Mouse (Mus musculus) megakaryocyte-erythroid progenitor cell, adult 5-6 weeks (primary cell): ENCODE measurements around the gene Olfr582. TPM values are rescaled to one million over a fixed set of nuclear protein-coding genes. Genes with fewer than 3 reads are reported as not detected.

Experiments used
- ATAC-seq: replicated peaks from 2 replicates; pipeline ENCODE4 v1.8.0; 2016; ENCODE audit warnings: mild to moderate bottlenecking, inconsistent platforms; ENCODE audit not compliant: severe bottlenecking, poor library complexity, low FRiP score, low TSS enrichment
- total RNA-seq, 2 experiments: library from RNA; stranded (forward) in 1 of 2; stranded (reverse) in 1 of 2; fragments of 200-1000, 215-1000 nt in 1 of 2; fragments of >200 nt in 1 of 2; fragmentation: Nextera tagmentation in 1 of 2; gene quantifications; 2 replicates each; pipeline ENCODE4 v1.2.3; 2014 to 2017

Gene Olfr582
- total RNA-seq (2014; fragmentation: Nextera tagmentation) (not detected in 2 replicates), total RNA-seq (2017) (not detected in 2 replicates)

DNA sequence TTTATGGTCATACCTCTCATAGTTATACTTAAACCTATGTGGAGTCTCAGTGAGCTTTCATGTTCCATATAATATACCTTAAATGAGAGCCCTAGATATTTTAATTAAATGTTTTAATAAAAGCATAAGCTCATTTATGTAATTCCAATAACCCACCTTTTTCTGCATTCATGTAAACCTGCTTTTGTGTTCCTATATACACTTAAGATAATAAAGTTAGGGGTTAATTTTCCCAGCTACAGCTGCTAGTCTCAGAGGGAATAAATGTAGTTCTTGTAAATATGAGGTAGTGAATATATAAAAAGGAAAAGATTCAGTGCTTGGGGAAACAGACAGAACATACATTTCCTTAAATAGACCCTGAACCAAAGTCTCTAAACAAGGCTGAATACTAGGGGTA lies at the start of gene Olfr582:
Olfr582 (plus strand) TSS at position 301 of the 400 bp plus-strand sequence.
- ATAC-seq = no peak

DNA sequence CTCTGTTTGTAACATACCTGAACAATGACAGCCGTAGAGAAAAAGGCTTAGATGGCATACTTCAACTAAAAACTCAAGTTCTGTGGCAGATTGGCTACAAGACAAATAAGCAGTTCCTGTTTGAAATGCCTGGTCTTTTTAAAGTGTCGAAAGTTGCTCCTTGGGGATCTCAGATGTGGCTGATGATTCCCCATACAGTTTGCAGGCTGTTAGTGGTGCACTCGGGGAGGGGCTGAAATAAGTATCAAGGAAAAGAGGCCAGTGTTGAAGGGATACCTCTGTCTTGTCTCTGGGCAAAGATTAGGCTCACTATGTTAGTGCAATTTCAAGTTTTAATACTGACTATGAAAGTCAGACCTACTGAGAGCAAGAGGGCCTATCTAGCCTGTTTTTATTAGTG lies 48.6 kb upstream of the Olfr582 start, which contains the start of gene Olfr578:
Olfr578 (minus strand) TSS at position 101 of the 400 bp plus-strand sequence.
- ATAC-seq = no peak

DNA sequence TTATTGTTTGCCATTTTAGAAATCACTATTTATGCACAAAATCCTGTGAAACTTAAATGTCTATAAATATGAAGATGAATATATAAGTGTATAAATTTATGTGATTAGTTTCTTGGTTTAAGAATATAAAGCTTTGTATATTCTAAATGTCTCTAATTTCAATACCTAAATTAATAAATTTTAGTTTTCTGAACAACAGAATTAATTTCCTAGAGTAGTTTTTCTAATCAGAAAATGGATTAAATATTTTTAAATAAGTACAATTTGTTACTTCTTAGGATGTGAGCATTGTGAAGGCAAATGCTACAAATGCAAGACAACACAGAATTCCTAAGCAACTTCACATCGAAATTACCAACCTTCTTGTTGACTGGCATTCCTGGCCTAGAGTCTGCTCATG lies 13.2 kb downstream of the Olfr582 start, which contains the start of gene Olfr583:
Olfr583 (plus strand) TSS at position 301 of the 400 bp plus-strand sequence.
- ATAC-seq = no peak

DNA sequence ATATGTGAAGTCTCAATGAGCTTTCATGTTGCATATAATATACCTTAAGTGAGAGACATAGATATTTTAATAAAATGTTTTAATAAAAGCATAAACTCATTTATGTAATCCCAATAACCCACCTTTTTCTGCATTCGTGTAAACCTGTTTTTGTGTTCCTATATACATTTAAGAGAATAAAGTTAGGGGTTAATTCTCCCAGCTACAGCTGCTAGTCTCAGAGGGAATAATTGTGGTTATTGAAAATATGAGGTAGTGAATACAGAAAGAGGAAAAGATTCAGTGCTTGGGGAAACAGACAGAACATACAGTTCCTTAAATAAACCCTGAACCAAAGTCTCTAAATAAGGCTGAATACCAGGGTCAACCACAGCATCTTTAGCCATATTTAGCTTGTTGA lies 43.8 kb downstream of the Olfr582 start, which contains the start of gene Olfr584:
Olfr584 (plus strand) TSS at position 301 of the 400 bp plus-strand sequence.
- ATAC-seq = no peak

Other genes starting within 250 kb of the Olfr582 start
- gene Olfr564, start 234.5 kb upstream of the Olfr582 start, total RNA-seq (2014; fragmentation: Nextera tagmentation) = not detected in 2 replicates
- gene Olfr564, start 234.5 kb upstream of the Olfr582 start, total RNA-seq (2017) = not detected in 2 replicates
- gene Olfr566, start 179.3 kb upstream of the Olfr582 start, total RNA-seq (2014; fragmentation: Nextera tagmentation) = not detected in 2 replicates
- not detected in 2 replicates for gene Olfr566, start 179.3 kb upstream of the Olfr582 start, total RNA-seq (2017)
- not detected in 2 replicates for gene Olfr568, start 160.9 kb upstream of the Olfr582 start, total RNA-seq (2014; fragmentation: Nextera tagmentation)
- gene Olfr568, start 160.9 kb upstream of the Olfr582 start, total RNA-seq (2017) = not detected in 2 replicates
- gene Olfr569, start 147.1 kb upstream of the Olfr582 start, total RNA-seq (2014; fragmentation: Nextera tagmentation) = not detected in 2 replicates
- not detected in 2 replicates for gene Olfr569, start 147.1 kb upstream of the Olfr582 start, total RNA-seq (2017)
- not detected in 2 replicates for gene Olfr570, start 143.4 kb upstream of the Olfr582 start, total RNA-seq (2014; fragmentation: Nextera tagmentation)
- gene Olfr570, start 143.4 kb upstream of the Olfr582 start, total RNA-seq (2017) = not detected in 2 replicates
- gene Olfr571, start 120.5 kb upstream of the Olfr582 start, total RNA-seq (2014; fragmentation: Nextera tagmentation) = not detected in 2 replicates
- gene Olfr571, start 120.5 kb upstream of the Olfr582 start, total RNA-seq (2017) = not detected in 2 replicates
- not detected in 2 replicates for gene Olfr572, start 113.6 kb upstream of the Olfr582 start, total RNA-seq (2014; fragmentation: Nextera tagmentation)
- not detected in 2 replicates for gene Olfr572, start 113.6 kb upstream of the Olfr582 start, total RNA-seq (2017)
- gene Olfr573-ps1, start 95.4 kb upstream of the Olfr582 start, total RNA-seq (2014; fragmentation: Nextera tagmentation) = not detected in 2 replicates
- gene Olfr573-ps1, start 95.4 kb upstream of the Olfr582 start, total RNA-seq (2017) = not detected in 2 replicates
- not detected in 2 replicates for gene Olfr574, start 89.6 kb upstream of the Olfr582 start, total RNA-seq (2014; fragmentation: Nextera tagmentation)
- gene Olfr574, start 89.6 kb upstream of the Olfr582 start, total RNA-seq (2017) = not detected in 2 replicates
- not detected in 2 replicates for gene Olfr575, start 79.2 kb upstream of the Olfr582 start, total RNA-seq (2014; fragmentation: Nextera tagmentation)
- gene Olfr575, start 79.2 kb upstream of the Olfr582 start, total RNA-seq (2017) = not detected in 2 replicates
- not detected in 2 replicates for gene Olfr576, start 75.4 kb upstream of the Olfr582 start, total RNA-seq (2014; fragmentation: Nextera tagmentation)
- not detected in 2 replicates for gene Olfr576, start 75.4 kb upstream of the Olfr582 start, total RNA-seq (2017)
- gene Olfr577, start 62.1 kb upstream of the Olfr582 start, total RNA-seq (2014; fragmentation: Nextera tagmentation) = not detected in 2 replicates
- not detected in 2 replicates for gene Olfr577, start 62.1 kb upstream of the Olfr582 start, total RNA-seq (2017)
- gene Olfr578, start 48.7 kb upstream of the Olfr582 start, total RNA-seq (2014; fragmentation: Nextera tagmentation) = not detected in 2 replicates
- not detected in 2 replicates for gene Olfr578, start 48.7 kb upstream of the Olfr582 start, total RNA-seq (2017)
- gene Olfr583, start 13.3 kb downstream of the Olfr582 start, total RNA-seq (2014; fragmentation: Nextera tagmentation) = not detected in 2 replicates
- gene Olfr583, start 13.3 kb downstream of the Olfr582 start, total RNA-seq (2017) = not detected in 2 replicates
- not detected in 2 replicates for gene Olfr584, start 43.9 kb downstream of the Olfr582 start, total RNA-seq (2014; fragmentation: Nextera tagmentation)
- not detected in 2 replicates for gene Olfr584, start 43.9 kb downstream of the Olfr582 start, total RNA-seq (2017)
- gene Olfr585, start 59.7 kb downstream of the Olfr582 start, total RNA-seq (2014; fragmentation: Nextera tagmentation) = not detected in 2 replicates
- not detected in 2 replicates for gene Olfr585, start 59.7 kb downstream of the Olfr582 start, total RNA-seq (2017)
- not detected in 2 replicates for gene Olfr586, start 87.6 kb downstream of the Olfr582 start, total RNA-seq (2014; fragmentation: Nextera tagmentation)
- not detected in 2 replicates for gene Olfr586, start 87.6 kb downstream of the Olfr582 start, total RNA-seq (2017)
- gene Olfr588-ps1, start 102.9 kb downstream of the Olfr582 start, total RNA-seq (2014; fragmentation: Nextera tagmentation) = not detected in 2 replicates
- not detected in 2 replicates for gene Olfr588-ps1, start 102.9 kb downstream of the Olfr582 start, total RNA-seq (2017)
- not detected in 2 replicates for gene Olfr589, start 118.3 kb downstream of the Olfr582 start, total RNA-seq (2014; fragmentation: Nextera tagmentation)
- not detected in 2 replicates for gene Olfr589, start 118.3 kb downstream of the Olfr582 start, total RNA-seq (2017)
- not detected in 2 replicates for gene Olfr591, start 140.3 kb downstream of the Olfr582 start, total RNA-seq (2014; fragmentation: Nextera tagmentation)
- not detected in 2 replicates for gene Olfr591, start 140.3 kb downstream of the Olfr582 start, total RNA-seq (2017)
- gene Olfr592, start 146.8 kb downstream of the Olfr582 start, total RNA-seq (2014; fragmentation: Nextera tagmentation) = not detected in 2 replicates
- not detected in 2 replicates for gene Olfr592, start 146.8 kb downstream of the Olfr582 start, total RNA-seq (2017)
- not detected in 2 replicates for gene Olfr593, start 173.8 kb downstream of the Olfr582 start, total RNA-seq (2014; fragmentation: Nextera tagmentation)
- gene Olfr593, start 173.8 kb downstream of the Olfr582 start, total RNA-seq (2017) = not detected in 2 replicates
- not detected in 2 replicates for gene Olfr594, start 179.0 kb downstream of the Olfr582 start, total RNA-seq (2014; fragmentation: Nextera tagmentation)
- not detected in 2 replicates for gene Olfr594, start 179.0 kb downstream of the Olfr582 start, total RNA-seq (2017)
- gene Usp17ld, start 214.5 kb downstream of the Olfr582 start, total RNA-seq (2014; fragmentation: Nextera tagmentation) = not detected in 2 replicates
- gene Usp17ld, start 214.5 kb downstream of the Olfr582 start, total RNA-seq (2017) = not detected in 2 replicates